Mouse (Mus musculus): ENCODE results near the gene Kank1. TPM values are rescaled to one million over a fixed set of nuclear protein-coding genes. Genes with fewer than 3 reads are reported as not detected.

Gene Kank1
- polyA plus RNA-seq, 1 experiment from 2014 or later, result 8.0 TPM

DNA sequence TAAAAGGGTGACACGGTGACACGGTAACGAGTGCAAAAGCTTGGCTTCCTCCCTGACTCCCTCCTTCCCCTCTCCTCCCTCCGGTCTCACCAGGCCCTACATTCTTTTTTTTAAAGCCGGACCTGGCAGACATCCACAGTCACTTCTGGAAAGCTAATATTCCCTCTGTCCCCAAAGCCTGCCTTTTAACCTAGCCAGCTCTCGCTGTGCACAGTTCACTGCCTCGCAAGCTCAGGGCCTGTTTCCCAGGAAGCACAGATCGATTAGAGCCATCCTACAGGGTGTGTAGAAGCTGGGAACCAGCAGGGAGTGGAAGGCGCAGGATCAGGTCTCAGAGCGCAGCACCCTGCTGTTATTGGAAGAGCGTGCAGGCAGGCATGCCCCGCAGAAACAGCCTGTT is 138.2 kb downstream of the Kank1 start:
- peak; percentile 30; the same call in 1 of the 2 replicates for ATAC-seq
- H3K9ac ChIP-seq, result no peak overlapping the region
- WGBS (ENCODE audit: insufficient replicate concordance), result 18% methylated on average over 12 of the region's 12 CpGs

DNA sequence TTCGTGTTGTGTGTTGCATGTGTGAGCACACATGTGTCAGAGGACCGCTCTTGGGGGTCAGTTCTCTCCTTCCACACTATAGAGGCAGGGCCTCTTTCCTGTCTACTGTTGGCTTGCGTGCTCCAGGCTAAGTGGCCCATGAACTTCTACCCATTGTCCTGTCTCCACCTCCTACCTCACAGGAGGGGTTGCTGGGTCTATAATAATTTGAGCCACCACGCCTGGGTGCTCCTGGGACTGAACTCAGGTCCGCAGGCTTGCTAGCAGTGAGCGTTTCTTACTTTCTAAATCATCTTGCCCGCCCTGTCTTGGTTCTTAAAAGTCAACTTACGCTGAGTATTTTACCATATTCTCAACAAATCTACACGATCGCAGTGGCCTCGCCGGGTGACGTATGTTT is 140.1 kb downstream of the Kank1 start:
- 73% methylated on average over 13 of the region's 13 CpGs for WGBS (ENCODE audit: insufficient replicate concordance)
- Histone ChIP-seq H3K4me2 (no peak overlapping the region), H3K27me3 (replicated peaks) (peaks cover 24% of the 10 kb centered on the region), H3K9me3 (replicated peaks) (no peaks in the 10 kb centered on the region), H3K27ac (no peak overlapping the region), H3K4me3 (no peak overlapping the region), H3K36me3 (no peaks in the 10 kb centered on the region), H3K9ac (no peak overlapping the region), H3K4me1 (peaks cover 15% of the 10 kb centered on the region; the same call in 1 of the 2 replicates)
- no peak for ATAC-seq

More for the DNA sequence above, 138.2 kb downstream of the Kank1 start:
- Histone ChIP-seq H3K27me3 (replicated peaks) (peaks cover 24% of the 10 kb centered on the region), H3K4me3 (no peak overlapping the region), H3K4me2 (no peak overlapping the region), H3K9me3 (replicated peaks) (no peaks in the 10 kb centered on the region), H3K36me3 (no peaks in the 10 kb centered on the region), H3K4me1 (peaks cover 15% of the 10 kb centered on the region; the same call in 1 of the 2 replicates), H3K27ac (peak overlapping the region; percentile 51; the same call in 1 of the 2 replicates)

DNA sequence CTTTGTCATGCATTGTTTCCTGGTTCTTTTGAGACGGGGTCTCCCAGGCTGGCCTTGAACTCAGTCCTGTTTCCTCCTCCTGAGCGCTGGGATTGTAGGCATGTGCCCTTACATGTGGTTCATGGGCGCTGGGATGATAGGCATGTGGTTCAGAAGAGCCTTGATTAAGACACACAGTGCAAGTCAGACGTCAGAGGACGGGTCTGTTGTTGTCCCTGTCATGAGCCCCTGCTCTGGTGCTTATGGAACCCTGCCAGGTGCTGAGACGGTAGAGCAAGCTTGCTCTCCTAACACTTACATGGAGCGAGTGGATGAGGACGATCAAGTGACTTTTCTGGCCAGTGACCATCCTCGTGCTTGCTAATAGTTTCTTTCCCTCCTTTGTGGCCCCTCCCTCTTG is 143.9 kb downstream of the Kank1 start:
- H3K27me3 ChIP-seq (replicated peaks), result peaks cover 5% of the 10 kb centered on the region

DNA sequence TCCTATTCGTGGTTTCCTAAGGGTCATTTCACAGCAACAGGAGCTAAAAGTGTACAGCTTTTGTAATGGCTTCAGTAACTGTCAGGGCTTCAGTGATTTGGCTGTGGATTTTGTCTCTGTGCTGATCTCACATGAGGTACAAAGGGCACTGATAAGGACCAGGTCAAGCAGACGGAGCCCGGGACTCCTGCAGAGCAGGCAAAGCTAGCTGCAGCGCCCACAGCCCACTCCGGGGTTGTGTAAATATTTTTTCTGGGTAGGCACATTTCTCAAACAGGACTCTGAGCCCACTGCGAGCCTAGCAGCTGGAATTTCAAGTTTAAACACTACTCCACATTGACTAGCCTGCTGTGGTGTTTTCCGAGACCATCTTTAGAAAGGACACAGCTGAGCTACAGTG is 145.2 kb downstream of the Kank1 start:
- Histone ChIP-seq H3K4me3 (no peak overlapping the region), H3K27me3 (replicated peaks) (0 out of 2 replicates have a peak, but pooled peaks cover 5% of the 10 kb centered on the region), H3K9ac (no peak overlapping the region), H3K27ac (peak overlapping the region; percentile 64), H3K4me1 (peaks cover 15% of the 10 kb centered on the region; the same call in 1 of the 2 replicates), H3K4me2 (peak overlapping the region; percentile 23), H3K9me3 (replicated peaks) (no peaks in the 10 kb centered on the region), H3K36me3 (no peaks in the 10 kb centered on the region)
- ATAC-seq, result peak; percentile 77
- WGBS (ENCODE audit: insufficient replicate concordance), result 27% methylated on average over 7 of the region's 7 CpGs

More for the DNA sequence above, 143.9 kb downstream of the Kank1 start:
- no peak for ATAC-seq
- no peak overlapping the region for H3K4me3 ChIP-seq
- H3K4me1 ChIP-seq, result peaks cover 7% of the 10 kb centered on the region
- 66% methylated on average over 9 of the region's 9 CpGs for WGBS (ENCODE audit: insufficient replicate concordance)
- H3K27ac ChIP-seq, result no peak overlapping the region
- H3K9me3 ChIP-seq (replicated peaks), result no peaks in the 10 kb centered on the region
- no peak overlapping the region for H3K9ac ChIP-seq
- no peaks in the 10 kb centered on the region for H3K36me3 ChIP-seq
- no peak overlapping the region for H3K4me2 ChIP-seq

DNA sequence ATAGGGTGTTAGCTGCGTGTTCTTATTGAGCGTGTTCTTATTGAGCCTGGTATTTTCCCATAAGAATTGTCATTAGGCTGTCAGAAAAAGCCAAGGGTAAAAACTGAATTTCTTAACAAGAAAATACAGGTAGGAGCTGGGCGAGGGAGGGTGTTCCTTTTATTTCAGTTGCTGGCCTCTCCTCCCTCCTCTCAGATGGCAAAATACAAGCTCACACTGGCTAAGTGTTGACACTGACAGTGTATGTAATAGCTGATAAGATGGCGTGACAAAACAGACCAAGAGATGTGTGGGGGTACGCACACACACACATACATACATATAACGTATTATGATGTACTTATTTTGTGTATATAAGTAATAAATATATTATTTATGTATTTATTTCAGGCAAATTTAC is 145.7 kb downstream of the Kank1 start:
- Histone ChIP-seq H3K9me3 (replicated peaks) (no peaks in the 10 kb centered on the region), H3K36me3 (no peaks in the 10 kb centered on the region), H3K4me3 (no peak overlapping the region), H3K9ac (no peak overlapping the region), H3K27me3 (replicated peaks) (0 out of 2 replicates have a peak, but pooled peaks cover 5% of the 10 kb centered on the region), H3K4me1 (peaks cover 15% of the 10 kb centered on the region; the same call in 1 of the 2 replicates), H3K4me2 (peak overlapping the region; percentile 23), H3K27ac (peak overlapping the region; percentile 64)
- 51% methylated on average over 6 of the region's 6 CpGs for WGBS (ENCODE audit: insufficient replicate concordance)
- no peak for ATAC-seq

DNA sequence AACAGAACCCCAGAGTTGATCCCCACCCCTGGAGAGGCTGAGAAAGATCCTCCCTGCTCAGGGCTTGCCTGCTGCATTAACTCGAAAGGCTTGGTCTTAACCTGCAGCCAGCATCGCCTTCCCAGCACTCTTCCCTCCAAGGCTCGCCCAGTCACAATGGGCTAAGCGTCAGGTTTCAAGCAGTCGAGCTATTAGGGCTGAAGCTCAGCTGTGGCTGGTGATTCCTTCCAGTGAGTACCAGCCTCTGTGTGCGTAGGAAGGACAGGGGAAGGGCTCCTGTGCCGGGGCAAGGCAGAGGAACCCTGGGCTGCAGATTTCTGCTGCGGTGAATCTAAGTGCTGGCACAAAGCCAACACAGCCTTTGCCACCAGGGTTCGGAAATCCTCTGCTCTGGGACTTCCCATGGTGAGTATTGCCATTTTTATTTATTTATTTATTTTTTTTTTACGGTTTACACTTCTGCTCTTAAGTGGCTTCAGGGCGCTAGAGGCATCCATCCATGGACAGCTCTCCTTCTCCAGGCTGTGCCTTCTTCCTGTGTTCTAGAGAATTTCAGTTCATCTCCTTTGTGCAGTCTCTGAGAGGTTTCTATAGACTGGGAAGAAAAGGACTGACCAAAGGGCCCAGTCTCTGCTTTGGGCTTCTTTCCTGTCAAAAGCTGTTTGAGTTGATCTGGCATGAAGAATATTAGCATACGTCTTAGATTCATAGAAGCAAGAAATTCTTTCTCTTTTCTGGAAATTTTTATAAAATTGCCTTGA is 146.8 kb downstream of the Kank1 start:
- Histone ChIP-seq H3K9ac (no peak overlapping the region), H3K9me3 (replicated peaks) (no peaks in the 10 kb centered on the region), H3K4me2 (peak overlapping the region; percentile 33), H3K4me3 (no peak overlapping the region), H3K36me3 (no peaks in the 10 kb centered on the region), H3K4me1 (peaks cover 15% of the 10 kb centered on the region; the same call in 1 of the 2 replicates), H3K27ac (no peak overlapping the region), H3K27me3 (replicated peaks) (0 out of 2 replicates have a peak, but pooled peaks cover 5% of the 10 kb centered on the region)
- WGBS (ENCODE audit: insufficient replicate concordance), result 20% methylated on average over 12 of the region's 12 CpGs
- no peak for ATAC-seq

DNA sequence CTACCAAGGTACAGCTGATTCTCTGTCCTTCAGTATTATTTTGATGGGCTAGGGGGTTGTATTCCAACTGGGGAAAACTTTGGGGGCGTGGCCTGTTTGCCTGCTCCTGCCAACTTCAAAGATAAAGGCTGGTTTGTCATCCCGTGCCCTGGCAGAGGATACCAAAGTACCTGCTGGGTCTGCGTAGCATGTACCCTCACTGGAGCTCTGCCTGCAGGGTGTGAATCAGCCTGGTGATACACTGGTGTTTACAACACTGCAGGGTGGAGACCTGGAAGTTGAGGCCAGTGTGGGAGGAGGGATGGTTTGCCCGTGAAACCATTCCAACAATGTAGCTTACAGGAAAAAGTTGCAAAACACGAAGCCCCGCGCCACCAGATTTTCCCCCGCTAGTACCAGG is 149.2 kb downstream of the Kank1 start:
- Histone ChIP-seq H3K9ac (no peak overlapping the region), H3K4me3 (no peak overlapping the region), H3K4me1 (peaks cover 15% of the 10 kb centered on the region; the same call in 1 of the 2 replicates), H3K27ac (no peak overlapping the region), H3K36me3 (no peaks in the 10 kb centered on the region), H3K9me3 (replicated peaks) (no peaks in the 10 kb centered on the region), H3K4me2 (no peak overlapping the region), H3K27me3 (replicated peaks) (0 out of 2 replicates have a peak, but pooled peaks cover 5% of the 10 kb centered on the region)
- WGBS (ENCODE audit: insufficient replicate concordance), result 54% methylated on average over 8 of the region's 8 CpGs
- ATAC-seq, result no peak

DNA sequence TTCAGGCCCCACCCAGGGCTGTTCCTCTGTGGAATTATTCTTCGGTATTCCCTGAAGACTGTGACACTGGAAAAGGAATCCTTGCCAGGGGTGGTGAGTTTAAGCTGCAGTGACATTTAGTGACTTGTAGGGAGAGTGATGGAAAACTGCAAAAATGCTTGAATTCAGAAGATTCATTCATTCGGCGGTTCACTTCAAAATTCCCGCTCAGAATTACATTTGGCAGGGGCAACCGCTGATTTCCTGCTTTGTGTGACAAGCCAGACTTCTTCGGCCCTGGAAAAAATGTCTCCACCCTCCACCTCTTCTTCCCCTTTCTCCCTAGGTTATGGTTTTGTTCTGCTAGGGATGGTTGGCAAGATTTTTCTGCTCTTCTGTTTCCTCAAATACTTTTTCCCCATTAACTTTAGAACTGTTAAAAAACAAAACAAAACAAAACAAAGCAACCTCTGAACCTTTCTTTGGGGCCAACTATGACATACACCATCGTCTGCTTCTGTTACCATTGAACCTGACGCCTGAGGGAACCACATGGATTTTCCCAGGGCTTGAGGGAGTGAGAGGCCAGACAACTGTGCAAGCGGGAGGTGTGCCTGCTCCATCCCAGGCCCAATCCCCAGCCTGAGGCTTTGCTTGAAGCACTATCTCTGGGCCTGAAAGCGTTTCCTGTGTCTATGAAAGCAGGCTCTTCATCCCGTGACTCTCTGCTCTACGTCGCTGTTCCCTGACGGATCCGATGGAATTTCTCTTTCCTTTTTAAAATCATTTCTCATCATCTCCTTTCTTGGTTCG is 150.1 kb downstream of the Kank1 start:
- H3K36me3 ChIP-seq, result no peaks in the 10 kb centered on the region
- H3K4me1 ChIP-seq, result peaks cover 15% of the 10 kb centered on the region; the same call in 1 of the 2 replicates
- no peak for ATAC-seq
- H3K4me2 ChIP-seq, result no peak overlapping the region
- H3K9me3 ChIP-seq (replicated peaks), result no peaks in the 10 kb centered on the region
- H3K27ac ChIP-seq, result no peak overlapping the region
- H3K4me3 ChIP-seq, result no peak overlapping the region
- WGBS (ENCODE audit: insufficient replicate concordance), result 59% methylated on average over 16 of the region's 16 CpGs
- H3K9ac ChIP-seq, result no peak overlapping the region
- 0 out of 2 replicates have a peak, but pooled peaks cover 5% of the 10 kb centered on the region for H3K27me3 ChIP-seq (replicated peaks)

DNA sequence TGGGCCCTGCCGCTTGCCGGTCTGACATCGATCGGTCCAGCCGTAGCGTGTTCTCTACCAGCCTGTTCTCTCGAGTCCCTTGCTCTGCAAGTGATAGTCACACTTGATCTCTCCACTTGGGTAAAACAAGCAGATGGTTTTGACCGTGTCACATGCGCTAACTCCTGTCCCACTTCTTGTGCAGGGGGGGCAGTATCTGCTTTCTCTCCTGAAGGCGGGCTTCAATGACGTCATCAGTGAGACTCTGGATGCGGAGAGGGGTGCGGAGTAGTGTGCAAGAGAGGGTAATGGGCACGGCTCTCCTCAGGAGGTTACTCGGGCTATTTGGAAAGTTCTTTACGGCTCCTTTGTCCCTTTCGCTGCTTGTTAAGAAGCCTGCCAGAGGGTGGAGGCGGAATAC is 151.1 kb downstream of the Kank1 start:
- Histone ChIP-seq H3K4me2 (no peak overlapping the region), H3K4me1 (peaks cover 11% of the 10 kb centered on the region; the same call in 1 of the 2 replicates), H3K9ac (no peak overlapping the region), H3K9me3 (replicated peaks) (no peaks in the 10 kb centered on the region), H3K4me3 (no peak overlapping the region), H3K27ac (no peak overlapping the region), H3K36me3 (no peaks in the 10 kb centered on the region), H3K27me3 (replicated peaks) (0 out of 2 replicates have a peak, but pooled peaks cover 5% of the 10 kb centered on the region)
- ATAC-seq, result no peak
- 84% methylated on average over 18 of the region's 18 CpGs for WGBS (ENCODE audit: insufficient replicate concordance)

DNA sequence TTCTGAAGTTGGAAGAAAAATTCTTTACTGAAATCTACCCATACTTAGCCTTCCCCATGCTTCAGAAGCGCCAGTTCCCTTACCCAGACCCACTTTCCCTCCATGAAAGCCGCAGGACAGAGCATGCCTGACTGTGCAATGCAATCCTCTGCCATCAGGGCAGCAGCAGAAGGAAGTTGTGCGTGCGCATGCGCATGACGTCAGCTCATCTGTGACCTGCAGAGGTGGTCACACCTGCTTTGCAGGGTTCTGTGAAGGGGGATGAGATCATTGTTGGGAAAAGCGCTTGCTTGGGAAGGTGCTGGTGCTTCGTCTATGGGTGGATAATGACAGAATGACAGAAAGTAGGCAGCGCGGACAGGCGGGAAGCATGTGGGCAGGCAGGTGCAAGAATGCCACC is 155.4 kb downstream of the Kank1 start:
- WGBS (ENCODE audit: insufficient replicate concordance), result 77% methylated on average over 11 of the region's 11 CpGs
- Histone ChIP-seq H3K9ac (no peak overlapping the region), H3K4me3 (no peak overlapping the region), H3K27me3 (replicated peaks) (peaks cover 3% of the 10 kb centered on the region; the same call in 1 of the 2 replicates), H3K36me3 (no peaks in the 10 kb centered on the region), H3K27ac (no peak overlapping the region), H3K4me2 (no peak overlapping the region), H3K4me1 (0 out of 2 replicates have a peak, but pooled peaks cover 4% of the 10 kb centered on the region), H3K9me3 (replicated peaks) (no peaks in the 10 kb centered on the region)
- no peak for ATAC-seq

DNA sequence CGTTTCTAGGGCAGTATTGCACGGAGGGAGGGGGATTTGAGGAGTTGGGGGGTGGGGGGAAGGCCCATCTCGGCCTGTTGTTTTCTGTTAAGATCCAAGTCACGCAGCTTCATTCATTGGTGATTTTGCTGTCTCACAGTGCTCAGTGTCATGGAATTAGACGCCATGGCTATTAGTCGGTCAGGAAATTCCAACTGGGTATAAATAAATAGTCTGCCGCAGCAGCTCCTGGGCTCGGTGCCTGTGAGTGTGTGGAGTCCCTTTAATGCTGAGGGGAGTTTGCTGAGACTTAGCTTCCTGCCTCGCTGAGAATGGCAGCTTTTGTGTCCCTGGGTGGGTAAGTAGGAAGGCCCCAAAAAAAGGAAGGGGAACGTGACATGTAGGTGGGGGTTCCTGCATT is 158.3 kb downstream of the Kank1 start:
- no peaks in the 10 kb centered on the region for H3K36me3 ChIP-seq
- WGBS (ENCODE audit: insufficient replicate concordance), result 29% methylated on average over 10 of the region's 10 CpGs
- peaks cover 16% of the 10 kb centered on the region for H3K4me1 ChIP-seq
- no peak overlapping the region for H3K4me2 ChIP-seq
- H3K27me3 ChIP-seq (replicated peaks), result peaks cover 13% of the 10 kb centered on the region; the same call in 1 of the 2 replicates
- H3K9me3 ChIP-seq (replicated peaks), result no peaks in the 10 kb centered on the region
- ATAC-seq, result no peak
- H3K4me3 ChIP-seq, result no peak overlapping the region
- H3K9ac ChIP-seq, result no peak overlapping the region
- H3K27ac ChIP-seq, result 0 out of 2 replicates have a peak overlapping the region, but pooled peaks have one; percentile 30
